Mouse (Mus musculus) megakaryocyte, embryonic 14.5 days (primary cell): Measurements from ENCODE around the gene Pam16.

Experiments used
- FLI1 ChIP-seq: IDR thresholded peaks from 2 replicates; pipeline ENCODE4 v1.6.1; 2012; ENCODE audit warnings: low read length, inconsistent platforms, mixed read lengths
- GATA1 ChIP-seq: IDR thresholded peaks from 3 replicates; pipeline ENCODE4 v1.6.1; 2012; ENCODE audit warnings: mixed read lengths, low read length, inconsistent platforms, borderline replicate concordance

- no peak for TF ChIP-seq FLI1
- no peak for TF ChIP-seq GATA1
These were observed 36.8 kb upstream of the Pam16 start for GRCm38 (mm10) chr16:4661605-4662004.
